Mouse (Mus musculus) heart, embryonic 11.5 days (tissue): ENCODE data around the gene Slc26a1. TPM values are rescaled to one million over a fixed set of nuclear protein-coding genes. Genes with fewer than 3 reads are reported as not detected.

Source experiments
- ATAC-seq: fragments of 200-750 bp; cut with Nextera tagmentation; replicated peaks from 2 replicates; pipeline ENCODE4 v1.8.0; 2017; ENCODE audit warnings: moderate library complexity; ENCODE audit not compliant: insufficient number of reproducible peaks, low FRiP score, low TSS enrichment
- H3K27ac ChIP-seq: fragments of 300-500 bp; sonication (generic); 2 replicates; pipeline ENCODE4 v1.5.1; 2014; ENCODE audit warnings: mild to moderate bottlenecking, low read depth, low read length
- H3K27me3 ChIP-seq: fragments of 300-500 bp; sonication (generic); 2 replicates; pipeline ENCODE4 v1.6.1; 2014; ENCODE audit warnings: mild to moderate bottlenecking, low read length, mixed read lengths; ENCODE audit not compliant: control insufficient read depth, insufficient read depth
- H3K36me3 ChIP-seq: fragments of 300-500 bp; sonication (generic); 2 replicates; pipeline ENCODE4 v1.6.1; 2014; ENCODE audit warnings: mild to moderate bottlenecking, low read length, moderate library complexity, mixed read lengths; ENCODE audit not compliant: control insufficient read depth, insufficient read depth
- H3K4me1 ChIP-seq: fragments of 300-500 bp; sonication (generic); 2 replicates; pipeline ENCODE4 v1.6.1; 2014; ENCODE audit warnings: low read length; ENCODE audit not compliant: control insufficient read depth, insufficient read depth
- H3K4me2 ChIP-seq: fragments of 300-500 bp; sonication (generic); 2 replicates; pipeline ENCODE4 v1.6.1; 2014; ENCODE audit warnings: mild to moderate bottlenecking, moderate library complexity
- H3K4me3 ChIP-seq: fragments of 300-500 bp; sonication (generic); 2 replicates; pipeline ENCODE4 v1.5.1; 2014; ENCODE audit warnings: low read depth, low read length
- H3K9ac ChIP-seq: fragments of 300-500 bp; sonication (generic); 2 replicates; pipeline ENCODE4 v1.6.1; 2014; ENCODE audit warnings: mild to moderate bottlenecking, low read depth, low read length, moderate library complexity
- H3K9me3 ChIP-seq: fragments of 300-500 bp; sonication (generic); replicated peaks from 2 replicates; pipeline ENCODE4 v1.6.1; 2016; ENCODE audit warnings: low read length; ENCODE audit not compliant: control insufficient read depth
- WGBS: fragments of 180-500 bp; shearing (Covaris S2); extraction: QIAGEN DNeasy Blood & Tissue Kit; methylation state at CpG from one replicate; pipeline ENCODE4 v1.1.7; 2014; ENCODE audit not compliant: insufficient replicate concordance; 5-methylcytosine and 5-hydroxymethylcytosine counted together
- polyA plus RNA-seq: library from polyadenylated mRNA; unstranded; fragments of >200 nt; fragmentation: Nextera tagmentation; extraction: Ambion mirVana; gene quantifications from 2 replicates; pipeline ENCODE4 v1.2.1, GENCODE M21; 2014

The Slc26a1 gene
- polyA plus RNA-seq, 1 experiment from 2014 or later = 0.70 TPM

- WGBS = 88% methylated on average over 15 of the region's 15 CpGs
- Histone ChIP-seq H3K27ac (no peak overlapping the region), H3K4me2 (no peak overlapping the region)
Measured at GRCm38 (mm10) chr5:108655891-108656650, 19.3 kb downstream of the Slc26a1 start.

GRCm38 (mm10) chr5:108655381-108655780, 20.0 kb downstream of the Slc26a1 start:
- Histone ChIP-seq H3K9me3 (no peaks in the 10 kb centered on the region), H3K27ac (no peak overlapping the region), H3K4me3 (no peak overlapping the region), H3K27me3 (no peaks in the 10 kb centered on the region), H3K4me2 (no peak overlapping the region), H3K36me3 (peaks cover 8% of the 10 kb centered on the region), H3K9ac (no peak overlapping the region), H3K4me1 (peaks cover 6% of the 10 kb centered on the region)
- 91% methylated on average over 9 of the region's 9 CpGs for WGBS
- ATAC-seq = no peak

More at GRCm38 (mm10) chr5:108655891-108656650, 19.3 kb downstream of the Slc26a1 start:
- Histone ChIP-seq H3K9ac (no peak overlapping the region), H3K36me3 (peaks cover 8% of the 10 kb centered on the region), H3K4me1 (peaks cover 6% of the 10 kb centered on the region), H3K4me3 (no peak overlapping the region), H3K9me3 (no peaks in the 10 kb centered on the region), H3K27me3 (no peaks in the 10 kb centered on the region)
- ATAC-seq = no peak

GRCm38 (mm10) chr5:108654444-108654990, 20.9 kb downstream of the Slc26a1 start:
- whole genome bisulfite sequencing = 86% methylated on average over 10 of the region's 10 CpGs
- Histone ChIP-seq H3K4me3 (no peak overlapping the region), H3K27me3 (no peaks in the 10 kb centered on the region), H3K9ac (no peak overlapping the region), H3K27ac (no peak overlapping the region), H3K9me3 (no peaks in the 10 kb centered on the region), H3K36me3 (peaks cover 8% of the 10 kb centered on the region), H3K4me2 (no peak overlapping the region), H3K4me1 (peaks cover 1% of the 10 kb centered on the region)
- no peak for ATAC-seq

- H3K9ac ChIP-seq = no peak overlapping the region
- H3K4me2 ChIP-seq = no peak overlapping the region
- H3K4me1 ChIP-seq = no peaks in the 10 kb centered on the region
- no peaks in the 10 kb centered on the region for H3K27me3 ChIP-seq
- no peak overlapping the region for H3K4me3 ChIP-seq
- H3K27ac ChIP-seq = no peak overlapping the region
- ATAC-seq = no peak
- H3K9me3 ChIP-seq = no peaks in the 10 kb centered on the region
- H3K36me3 ChIP-seq = peaks cover 8% of the 10 kb centered on the region
- 88% methylated on average over 6 of the region's 6 CpGs for WGBS
Measured at GRCm38 (mm10) chr5:108653341-108653740, 22.0 kb downstream of the Slc26a1 start.

GRCm38 (mm10) chr5:108651823-108652222, 23.5 kb downstream of the Slc26a1 start:
- Histone ChIP-seq H3K4me1 (no peaks in the 10 kb centered on the region), H3K27ac (no peak overlapping the region), H3K9ac (no peak overlapping the region), H3K4me3 (no peak overlapping the region), H3K9me3 (no peaks in the 10 kb centered on the region), H3K36me3 (peaks cover 14% of the 10 kb centered on the region), H3K4me2 (no peak overlapping the region), H3K27me3 (no peaks in the 10 kb centered on the region)
- WGBS = 54% methylated on average over 1 of the region's 1 CpGs
- no peak for ATAC-seq

- Histone ChIP-seq H3K9me3 (no peaks in the 10 kb centered on the region), H3K27me3 (no peaks in the 10 kb centered on the region), H3K4me2 (no peak overlapping the region), H3K4me1 (no peaks in the 10 kb centered on the region), H3K9ac (no peak overlapping the region), H3K36me3 (peaks cover 15% of the 10 kb centered on the region), H3K27ac (no peak overlapping the region), H3K4me3 (no peak overlapping the region)
- ATAC-seq = no peak
- 82% methylated on average over 5 of the region's 5 CpGs for WGBS
Measured at GRCm38 (mm10) chr5:108651136-108651720, 24.1 kb downstream of the Slc26a1 start.

GRCm38 (mm10) chr5:108650341-108650740, 25.0 kb downstream of the Slc26a1 start:
- Histone ChIP-seq H3K9ac (no peak overlapping the region), H3K4me3 (no peak overlapping the region), H3K27me3 (no peaks in the 10 kb centered on the region), H3K4me1 (no peaks in the 10 kb centered on the region), H3K4me2 (no peak overlapping the region), H3K36me3 (peaks cover 16% of the 10 kb centered on the region), H3K9me3 (no peaks in the 10 kb centered on the region), H3K27ac (no peak overlapping the region)
- 81% methylated on average over 7 of the region's 7 CpGs for WGBS
- ATAC-seq = no peak

- Histone ChIP-seq H3K9me3 (no peaks in the 10 kb centered on the region), H3K27me3 (no peaks in the 10 kb centered on the region), H3K4me2 (no peak overlapping the region), H3K4me3 (no peak overlapping the region), H3K9ac (no peak overlapping the region), H3K27ac (no peak overlapping the region), H3K4me1 (no peaks in the 10 kb centered on the region), H3K36me3 (peaks cover 17% of the 10 kb centered on the region; the same call in 1 of the 2 replicates)
- WGBS = 84% methylated on average over 11 of the region's 11 CpGs
- no peak for ATAC-seq
Measured at GRCm38 (mm10) chr5:108648937-108649576, 26.3 kb downstream of the Slc26a1 start.
